Mouse (Mus musculus) hindbrain, postnatal 0 days (tissue): ENCODE results near the gene Nrxn1. TPM values are rescaled to one million over a fixed set of nuclear protein-coding genes. Genes with fewer than 3 reads are reported as not detected.

Source experiments
- ATAC-seq: fragments of 200-750 bp; cut with Nextera tagmentation; 2 replicates; pipeline ENCODE4 v1.8.0; 2017; ENCODE audit warnings: mild to moderate bottlenecking, moderate TSS enrichment, moderate library complexity
- DNase-seq: peaks from one replicate; pipeline ENCODE4 v3.0.0-alpha.2; 2015; ENCODE audit warnings: low spot score
- H3K27ac ChIP-seq: fragments of 300-500 bp; sonication (generic); 2 replicates; pipeline ENCODE4 v1.5.1; 2014; ENCODE audit warnings: mild to moderate bottlenecking
- H3K27me3 ChIP-seq: fragments of 300-500 bp; sonication (generic); 2 replicates; pipeline ENCODE4 v1.6.1; 2014; ENCODE audit warnings: low read length, mixed read lengths; ENCODE audit not compliant: insufficient read depth
- H3K36me3 ChIP-seq: fragments of 300-500 bp; sonication (generic); 2 replicates; pipeline ENCODE4 v1.6.1; 2014; ENCODE audit warnings: low read length, mixed read lengths; ENCODE audit not compliant: insufficient read depth
- H3K4me1 ChIP-seq: fragments of 300-500 bp; sonication (generic); 2 replicates; pipeline ENCODE4 v1.6.1; 2014; ENCODE audit warnings: antibody characterized with exemption, low read length, mixed read lengths; ENCODE audit not compliant: insufficient read depth
- H3K4me2 ChIP-seq: fragments of 300-500 bp; sonication (generic); 2 replicates; pipeline ENCODE4 v1.6.1; 2014; ENCODE audit warnings: low read depth, mild to moderate bottlenecking, low read length, moderate library complexity, mixed read lengths
- H3K4me3 ChIP-seq: fragments of 300-500 bp; sonication (generic); 2 replicates; pipeline ENCODE4 v1.5.1; 2014; ENCODE audit warnings: low read length
- H3K9ac ChIP-seq: fragments of 300-500 bp; sonication (generic); replicated peaks from 2 replicates; pipeline ENCODE4 v1.6.1; 2014; ENCODE audit warnings: mild to moderate bottlenecking, low read length, moderate library complexity, mixed read lengths
- H3K9me3 ChIP-seq: fragments of 300-500 bp; sonication (generic); 2 replicates; pipeline ENCODE4 v1.6.1; 2016; ENCODE audit warnings: low read length, mixed read lengths
- CTCF ChIP-seq: IDR thresholded peaks from 2 replicates; pipeline ENCODE4 v1.5.1; 2016; ENCODE audit warnings: antibody characterized with exemption, control low read depth, low read depth
- WGBS: fragments of 180-500 bp; shearing (Covaris S2); extraction: QIAGEN DNeasy Blood & Tissue Kit; methylation state at CpG from one replicate; pipeline ENCODE4 v1.1.7; 2014; 5-methylcytosine and 5-hydroxymethylcytosine counted together
- polyA plus RNA-seq: library from polyadenylated mRNA; unstranded; fragments of >200 nt; fragmentation: Nextera tagmentation; extraction: Ambion mirVana; gene quantifications from 2 replicates; pipeline ENCODE4 v1.2.1, GENCODE M21; 2015
- total RNA-seq: library from RNA; depleted of rRNA; stranded (reverse); fragments of >200 nt; gene quantifications from 2 replicates; pipeline ENCODE4 v1.2.3, GENCODE M21; 2014

Gene Nrxn1
- total and polyA plus RNA-seq, 2 experiments from 2014 or later, result 217 to 487 TPM

GRCm38 (mm10) chr17:90994247-90994646 lies 98.6 kb downstream of the Nrxn1 start:
- no peaks in the 10 kb centered on the region for H3K36me3 ChIP-seq
- no peaks in the 10 kb centered on the region for H3K9me3 ChIP-seq
- no peaks in the 10 kb centered on the region for H3K27me3 ChIP-seq
- H3K4me2 ChIP-seq, result no peak overlapping the region
- H3K27ac ChIP-seq, result no peak overlapping the region
- WGBS, result 54% methylated on average over 1 of the region's 1 CpGs
- TF ChIP-seq CTCF, result no peak
- no peak overlapping the region for H3K4me3 ChIP-seq
- DNase-seq (no peak), ATAC-seq (no peak)
- peaks cover 4% of the 10 kb centered on the region; the same call in 1 of the 2 replicates for H3K4me1 ChIP-seq
- no peak overlapping the region for H3K9ac ChIP-seq

GRCm38 (mm10) chr17:90990747-90991146 lies 102.1 kb downstream of the Nrxn1 start:
- Histone ChIP-seq H3K36me3 (no peaks in the 10 kb centered on the region), H3K9me3 (no peaks in the 10 kb centered on the region), H3K27ac (no peak overlapping the region), H3K4me1 (0 out of 2 replicates have a peak, but pooled peaks cover 4% of the 10 kb centered on the region), H3K4me2 (no peak overlapping the region), H3K27me3 (no peaks in the 10 kb centered on the region), H3K9ac (no peak overlapping the region), H3K4me3 (no peak overlapping the region)
- no peak for ATAC-seq
- WGBS, result 46% methylated on average over 2 of the region's 2 CpGs
- TF ChIP-seq CTCF, result no peak
- DNase-seq, result no peak

- Histone ChIP-seq H3K27me3 (no peaks in the 10 kb centered on the region), H3K27ac (no peak overlapping the region), H3K4me2 (no peak overlapping the region), H3K36me3 (no peaks in the 10 kb centered on the region), H3K9ac (no peak overlapping the region), H3K4me3 (no peak overlapping the region), H3K9me3 (no peaks in the 10 kb centered on the region), H3K4me1 (no peaks in the 10 kb centered on the region)
- peak; percentile 55; the same call in 1 of the 2 replicates for ATAC-seq
- peak; percentile 48 for DNase-seq
- WGBS, result 56% methylated on average over 4 of the region's 4 CpGs
- peak; percentile 50 for TF ChIP-seq CTCF
Observed at GRCm38 (mm10) chr17:90962904-90963531, 129.9 kb downstream of the Nrxn1 start.

- whole genome bisulfite sequencing, result 66% methylated on average over 2 of the region's 2 CpGs
- H3K27ac ChIP-seq, result no peak overlapping the region
Observed at GRCm38 (mm10) chr17:90955221-90955620, 137.7 kb downstream of the Nrxn1 start.

GRCm38 (mm10) chr17:90934929-90935328 lies 157.9 kb downstream of the Nrxn1 start:
- Histone ChIP-seq H3K4me2 (no peak overlapping the region), H3K9ac (no peak overlapping the region), H3K36me3 (no peaks in the 10 kb centered on the region), H3K4me3 (no peak overlapping the region), H3K27me3 (no peaks in the 10 kb centered on the region), H3K4me1 (no peaks in the 10 kb centered on the region), H3K9me3 (no peaks in the 10 kb centered on the region), H3K27ac (no peak overlapping the region)
- ATAC-seq (no peak), DNase-seq (no peak)
- TF ChIP-seq CTCF, result no peak
- WGBS, result 94% methylated on average over 2 of the region's 2 CpGs

More at GRCm38 (mm10) chr17:90955221-90955620, 137.7 kb downstream of the Nrxn1 start:
- no peaks in the 10 kb centered on the region for H3K36me3 ChIP-seq
- TF ChIP-seq CTCF, result no peak
- DNase-seq (no peak), ATAC-seq (no peak)
- H3K4me3 ChIP-seq, result no peak overlapping the region
- H3K4me1 ChIP-seq, result no peaks in the 10 kb centered on the region
- H3K9me3 ChIP-seq, result no peaks in the 10 kb centered on the region
- H3K27me3 ChIP-seq, result no peaks in the 10 kb centered on the region
- H3K9ac ChIP-seq, result no peak overlapping the region
- no peak overlapping the region for H3K4me2 ChIP-seq

- Histone ChIP-seq H3K27me3 (no peaks in the 10 kb centered on the region), H3K9ac (no peak overlapping the region), H3K4me1 (no peaks in the 10 kb centered on the region), H3K36me3 (no peaks in the 10 kb centered on the region), H3K4me2 (no peak overlapping the region), H3K27ac (no peak overlapping the region), H3K9me3 (no peaks in the 10 kb centered on the region), H3K4me3 (no peak overlapping the region)
- peak; percentile 56; the same call in 1 of the 2 replicates for ATAC-seq
- no peak for TF ChIP-seq CTCF
- 49% methylated on average over 2 of the region's 2 CpGs for WGBS
- DNase-seq, result peak; percentile 30
Observed at GRCm38 (mm10) chr17:90913320-90913719, 179.6 kb downstream of the Nrxn1 start.

- no peak overlapping the region for H3K9ac ChIP-seq
- no peaks in the 10 kb centered on the region for H3K36me3 ChIP-seq
- H3K27me3 ChIP-seq, result no peaks in the 10 kb centered on the region
- no peak overlapping the region for H3K4me3 ChIP-seq
- H3K27ac ChIP-seq, result no peak overlapping the region
- ATAC-seq (no peak), DNase-seq (no peak)
- TF ChIP-seq CTCF, result no peak
- H3K4me2 ChIP-seq, result no peak overlapping the region
- WGBS, result 72% methylated on average over 2 of the region's 2 CpGs
- no peaks in the 10 kb centered on the region for H3K9me3 ChIP-seq
- H3K4me1 ChIP-seq, result no peaks in the 10 kb centered on the region
Observed at GRCm38 (mm10) chr17:90912746-90913145, 180.1 kb downstream of the Nrxn1 start.
